Mouse (Mus musculus) liver, adult 2 months (tissue): ENCODE measurements around the gene Erbb3. TPM values are rescaled to one million over a fixed set of nuclear protein-coding genes. Genes with fewer than 3 reads are reported as not detected.
"Not testable (repeated sequence)": the region's sequence is repeated elsewhere in the genome, so short reads cannot be mapped to it uniquely, and the experiment has no call there.

Source experiments
- DNase-seq: peaks from one replicate; pipeline ENCODE4 v3.0.0-alpha.2; 2011; ENCODE audit warnings: low read depth, low spot score; ENCODE audit errors: extremely low read depth
- H3K27ac ChIP-seq: fragments of 200-500 bp; replicated peaks from 2 replicates; pipeline ENCODE4 v1.5.1; 2012; ENCODE audit warnings: low read depth, mild to moderate bottlenecking, control low read depth, inconsistent platforms, low read length; ENCODE audit not compliant: insufficient read depth
- H3K27me3 ChIP-seq: fragments of 200-500 bp; 2 replicates; pipeline ENCODE4 v1.6.1; 2012; ENCODE audit warnings: mild to moderate bottlenecking, moderate library complexity, low read length, inconsistent platforms; ENCODE audit not compliant: control insufficient read depth, insufficient read depth
- H3K36me3 ChIP-seq: fragments of 200-500 bp; 2 replicates; pipeline ENCODE4 v1.6.1; 2012; ENCODE audit warnings: low read length, inconsistent platforms; ENCODE audit not compliant: control insufficient read depth, insufficient read depth
- H3K4me1 ChIP-seq: fragments of 200-500 bp; 2 replicates; pipeline ENCODE4 v1.6.1; 2011; ENCODE audit warnings: low read length; ENCODE audit not compliant: control insufficient read depth, insufficient read depth
- H3K4me3 ChIP-seq: fragments of 200-500 bp; 2 replicates; pipeline ENCODE4 v1.5.1; 2011; ENCODE audit warnings: low read depth, mild to moderate bottlenecking, control low read depth, low read length, moderate library complexity; ENCODE audit not compliant: insufficient read depth
- H3K79me2 ChIP-seq: fragments of 200-500 bp; 2 replicates; pipeline ENCODE4 v1.6.1; 2012; ENCODE audit warnings: inconsistent platforms, mild to moderate bottlenecking, low read length, moderate library complexity; ENCODE audit not compliant: control insufficient read depth, insufficient read depth
- H3K9ac ChIP-seq: fragments of 200-500 bp; 2 replicates; pipeline ENCODE4 v1.6.1; 2012; ENCODE audit warnings: low read depth, mild to moderate bottlenecking, control low read depth, inconsistent platforms, low read length
- CTCF ChIP-seq: fragments of 200-500 bp; IDR thresholded peaks from 2 replicates; pipeline ENCODE4 v1.5.1; 2011; ENCODE audit warnings: low read depth, low read length, control low read depth
- POLR2A ChIP-seq: fragments of 200-500 bp; IDR thresholded peaks from 2 replicates; pipeline ENCODE4 v1.6.1; 2011; ENCODE audit warnings: low read length, control low read depth; ENCODE audit not compliant: insufficient read depth; ENCODE audit errors: extremely low read depth
- WGBS: fragments of 180-500 bp; shearing (Covaris S2); methylation state at CpG from one replicate; pipeline ENCODE4 v1.1.7; 2018; 5-methylcytosine and 5-hydroxymethylcytosine counted together
- polyA plus RNA-seq: library from polyadenylated mRNA; depleted of rRNA; stranded (reverse); fragments of >200 nt; gene quantifications from 2 replicates; pipeline ENCODE4 v1.2.3, GENCODE M21; 2012
- total RNA-seq: library from RNA; depleted of rRNA; stranded (reverse); fragments of >200 nt; gene quantifications from 2 replicates; pipeline ENCODE4 v1.2.3, GENCODE M21; 2014

Gene Erbb3
- total and polyA plus RNA-seq, 2 experiments = 37.9 to 92.9 TPM

DNA sequence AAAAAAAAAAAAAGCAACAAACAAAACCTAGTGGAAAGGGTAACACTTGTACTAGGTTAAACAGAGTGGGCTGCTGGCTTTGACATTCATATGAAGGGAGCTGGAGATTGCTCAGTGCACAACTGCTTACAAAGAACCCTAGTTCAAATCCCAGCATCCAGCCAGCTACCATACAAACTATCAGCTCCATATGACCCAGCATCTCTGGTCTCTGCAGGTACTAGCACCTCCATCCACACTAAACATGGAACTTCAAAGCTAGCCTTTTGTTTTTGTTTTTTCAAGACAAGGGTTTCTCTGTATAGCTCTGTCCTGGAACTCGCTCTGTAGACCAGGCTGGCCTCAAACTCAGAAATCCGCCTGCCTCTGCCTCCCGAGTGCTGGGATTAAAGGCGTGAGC is 33.2 kb upstream of the Erbb3 start:
- TF ChIP-seq CTCF = no peak
- no peak for TF ChIP-seq POLR2A
- Histone ChIP-seq H3K4me3 (no peak overlapping the region), H3K79me2 (peaks cover 6% of the 10 kb centered on the region; the same call in 1 of the 2 replicates), H3K27me3 (no peaks in the 10 kb centered on the region), H3K36me3 (peaks cover 13% of the 10 kb centered on the region), H3K4me1 (peaks cover 6% of the 10 kb centered on the region), H3K9ac (no peak overlapping the region), H3K27ac (no peak overlapping the region)
- 97% methylated on average over 4 of the region's 4 CpGs for WGBS
- DNase-seq = no peak

DNA sequence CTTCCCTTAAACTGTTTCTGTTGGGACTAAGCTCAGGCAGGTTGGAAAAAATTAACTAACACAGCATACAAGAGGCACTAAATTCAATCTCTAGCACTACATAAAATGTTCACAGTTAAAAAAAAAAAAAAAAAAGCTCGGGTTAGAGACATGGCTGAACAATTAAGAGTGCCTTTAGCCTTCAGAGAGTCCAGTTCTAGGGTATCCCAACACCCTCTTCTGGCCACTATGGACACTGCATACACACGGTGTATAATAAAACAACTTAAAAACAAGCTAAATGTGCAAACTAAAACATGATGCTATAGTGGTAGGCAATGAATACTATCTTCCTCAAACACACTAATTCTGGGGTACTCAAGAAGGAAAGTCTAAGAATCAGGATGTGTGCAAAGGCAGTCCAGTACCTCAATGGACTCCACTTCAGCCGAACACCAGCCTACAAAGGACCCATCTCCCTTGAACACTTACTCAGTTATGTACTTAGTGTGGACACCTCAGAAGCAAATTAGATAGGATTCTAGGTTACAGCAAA is 32.6 kb upstream of the Erbb3 start:
- H3K9ac ChIP-seq = no peak overlapping the region
- H3K36me3 ChIP-seq = peaks cover 13% of the 10 kb centered on the region
- H3K79me2 ChIP-seq = peaks cover 6% of the 10 kb centered on the region; the same call in 1 of the 2 replicates
- no peak overlapping the region for H3K27ac ChIP-seq
- H3K4me3 ChIP-seq = no peak overlapping the region
- H3K4me1 ChIP-seq = peaks cover 6% of the 10 kb centered on the region
- WGBS = 78% methylated on average over 3 of the region's 3 CpGs
- no peaks in the 10 kb centered on the region for H3K27me3 ChIP-seq
- no peak for DNase-seq
- no peak for TF ChIP-seq POLR2A
- no peak for TF ChIP-seq CTCF

DNA sequence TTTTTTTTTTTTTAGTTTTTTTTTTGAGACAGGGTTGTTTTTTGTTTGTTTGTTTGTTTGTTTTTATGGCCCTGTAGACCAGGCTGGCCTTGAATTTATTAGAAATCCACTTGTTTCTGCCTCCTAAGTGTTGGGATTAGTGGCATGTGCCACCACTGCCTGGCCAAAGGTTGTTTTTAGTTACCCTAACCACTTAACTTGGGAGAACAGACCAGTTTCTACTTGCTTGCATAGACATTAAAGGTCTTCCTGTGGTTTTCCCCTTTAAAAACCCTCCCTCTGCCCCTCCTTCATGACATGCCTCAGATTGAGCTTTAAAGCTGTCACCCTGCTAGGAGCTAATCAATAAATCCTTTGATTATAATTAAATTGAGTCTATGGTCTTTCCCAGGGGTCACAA is 30.8 kb upstream of the Erbb3 start:
- no peak for DNase-seq
- no peaks in the 10 kb centered on the region for H3K27me3 ChIP-seq
- no peaks in the 10 kb centered on the region for H3K79me2 ChIP-seq
- TF ChIP-seq POLR2A = no peak
- no peak for TF ChIP-seq CTCF
- H3K4me1 ChIP-seq = peaks cover 3% of the 10 kb centered on the region
- H3K4me3 ChIP-seq = no peak overlapping the region
- H3K27ac ChIP-seq = no peak overlapping the region
- no peak overlapping the region for H3K9ac ChIP-seq
- peaks cover 12% of the 10 kb centered on the region for H3K36me3 ChIP-seq

DNA sequence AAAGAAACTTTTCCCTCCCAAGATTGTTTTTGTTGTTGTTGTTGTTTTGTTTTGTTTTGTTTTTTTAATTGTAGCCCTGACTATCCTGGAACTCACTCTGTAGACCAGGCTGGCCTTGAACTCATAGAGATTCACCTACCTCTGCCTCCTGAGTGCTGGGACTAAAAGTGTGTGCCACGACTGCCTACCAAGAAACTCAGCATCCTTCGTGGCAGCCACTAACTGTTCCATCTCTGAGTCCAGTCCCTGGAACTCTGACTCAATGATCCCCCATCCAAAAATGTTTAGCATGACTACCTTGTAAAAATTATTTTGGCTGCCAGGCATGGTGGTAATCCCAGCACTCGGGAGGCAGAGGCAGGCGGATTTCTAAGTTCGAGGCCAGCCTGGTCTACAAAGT is 29.7 kb upstream of the Erbb3 start:
- H3K4me3 ChIP-seq, H3K27ac ChIP-seq, H3K36me3 ChIP-seq, H3K9ac ChIP-seq, DNase-seq, H3K27me3 ChIP-seq, H3K4me1 ChIP-seq, H3K79me2 ChIP-seq: not testable (repeated sequence)
- 87% methylated on average over 5 of the region's 5 CpGs for WGBS

DNA sequence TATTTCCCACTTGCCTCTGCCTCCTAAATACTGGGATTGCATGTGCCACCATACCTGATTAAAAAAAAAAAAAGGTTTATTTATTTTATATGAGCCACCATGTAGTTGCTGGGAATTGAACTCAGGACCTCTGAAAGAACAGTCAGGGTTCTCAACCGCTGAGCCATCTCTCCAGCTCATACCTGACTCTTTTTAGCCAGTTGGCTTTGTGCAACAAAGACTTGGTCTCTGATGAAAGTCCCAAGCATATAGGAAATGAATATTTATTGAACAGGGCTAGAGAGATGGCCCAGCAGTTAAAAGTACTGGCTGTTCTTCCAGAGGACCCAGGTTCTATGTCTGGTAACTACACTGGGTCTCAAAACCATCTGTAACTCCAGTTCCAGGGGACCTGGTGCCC is 29.1 kb upstream of the Erbb3 start:
- no peak for TF ChIP-seq POLR2A
- no peak for TF ChIP-seq CTCF

DNA sequence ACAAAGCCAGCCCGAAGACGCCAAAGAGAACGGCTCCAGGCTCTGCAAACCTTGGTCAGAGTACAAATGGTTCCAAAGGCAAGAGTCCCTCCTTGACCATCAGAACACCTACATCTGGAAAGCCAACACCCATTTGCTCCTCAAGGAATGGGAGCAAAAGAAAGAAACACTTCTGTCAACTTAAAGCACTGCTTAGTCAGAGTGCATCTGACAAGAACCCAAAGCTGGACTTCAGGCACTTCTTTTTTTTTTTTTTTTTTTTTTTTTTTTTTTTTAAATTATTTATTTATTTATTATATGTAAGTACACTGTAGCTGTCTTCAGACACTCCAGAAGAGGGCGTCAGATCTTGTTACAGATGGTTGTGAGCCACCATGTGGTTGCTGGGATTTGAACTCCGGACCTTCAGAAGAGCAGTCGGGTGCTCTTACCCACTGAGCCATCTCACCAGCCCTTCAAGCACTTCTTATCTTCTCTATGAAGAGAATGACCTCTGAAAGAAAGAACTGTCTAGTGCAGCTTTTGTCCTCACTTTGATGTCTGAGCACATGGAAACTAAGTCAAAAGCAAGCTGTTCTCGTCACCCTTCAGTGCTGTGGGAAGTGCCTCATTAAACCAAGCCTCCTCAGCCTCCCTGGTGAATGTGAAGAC is 26.5 kb upstream of the Erbb3 start:
- not testable (repeated sequence) for DNase-seq, H3K27ac ChIP-seq

More for the DNA sequence above, 29.1 kb upstream of the Erbb3 start:
- Histone ChIP-seq H3K4me3 (no peak overlapping the region), H3K79me2 (no peaks in the 10 kb centered on the region), H3K27me3 (no peaks in the 10 kb centered on the region), H3K36me3 (no peaks in the 10 kb centered on the region; the same call in 1 of the 2 replicates), H3K27ac (no peak overlapping the region), H3K9ac (no peak overlapping the region), H3K4me1 (no peaks in the 10 kb centered on the region)
- DNase-seq = no peak
- 95% methylated on average over 1 of the region's 1 CpGs for WGBS

More for the DNA sequence above, 26.5 kb upstream of the Erbb3 start:
- not testable (repeated sequence) for H3K79me2 ChIP-seq, H3K9ac ChIP-seq, H3K27me3 ChIP-seq, H3K4me1 ChIP-seq, H3K4me3 ChIP-seq, H3K36me3 ChIP-seq
- WGBS = 81% methylated on average over 7 of the region's 7 CpGs
